Mouse (Mus musculus): ENCODE measurements around the gene Nrxn3. TPM values are rescaled to one million over a fixed set of nuclear protein-coding genes. Genes with fewer than 3 reads are reported as not detected.
A peak's percentile ranks its signal among the peaks of the same experiment; 100 is the strongest.

The Nrxn3 gene
- polyA plus RNA-seq, 1 experiment from 2014 or later = 4.4 TPM

- H3K27ac ChIP-seq (replicated peaks) = no peak overlapping the region
- no peak overlapping the region for H3K4me3 ChIP-seq
- H3K9me3 ChIP-seq = no peaks in the 10 kb centered on the region
- 90% methylated on average over 3 of the region's 3 CpGs for WGBS
- H3K36me3 ChIP-seq (replicated peaks) = no peaks in the 10 kb centered on the region
- H3K27me3 ChIP-seq (replicated peaks; ENCODE audit: low read depth, poor library complexity, severe bottlenecking) = no peaks in the 10 kb centered on the region
- DNase-seq (ENCODE audit: low spot score) = no peak
- peaks cover 26% of the 10 kb centered on the region for H3K4me1 ChIP-seq
Observed at GRCm38 (mm10) chr12:89284412-89284811, 561.7 kb downstream of the Nrxn3 start.

DNA sequence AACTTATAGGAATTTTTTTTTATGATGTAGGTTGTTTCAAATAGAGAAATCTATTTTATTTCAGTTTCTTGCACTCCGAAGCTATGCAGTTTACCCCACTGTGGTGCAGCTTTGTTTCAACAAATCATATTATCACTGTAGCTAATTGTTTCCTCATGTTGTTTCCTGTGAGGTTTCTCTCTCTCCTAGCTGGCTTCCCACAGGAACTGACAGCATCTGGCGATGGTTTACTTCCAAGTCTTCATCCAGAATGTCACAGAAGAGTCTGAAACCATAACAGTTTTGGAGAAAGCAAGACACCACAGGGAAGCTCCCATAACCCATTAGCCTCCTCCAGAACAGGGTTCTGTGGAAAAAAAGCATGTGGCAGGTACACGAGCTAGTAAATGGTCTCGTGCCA lies 564.4 kb downstream of the Nrxn3 start:
- peaks cover 39% of the 10 kb centered on the region for H3K4me1 ChIP-seq
- no peaks in the 10 kb centered on the region for H3K36me3 ChIP-seq (replicated peaks)
- no peaks in the 10 kb centered on the region for H3K27me3 ChIP-seq (replicated peaks; ENCODE audit: low read depth, poor library complexity, severe bottlenecking)
- H3K4me3 ChIP-seq = no peak overlapping the region
- peak; percentile 40 for DNase-seq (ENCODE audit: low spot score)
- no peaks in the 10 kb centered on the region for H3K9me3 ChIP-seq
- no peak overlapping the region for H3K27ac ChIP-seq (replicated peaks)
- 40% methylated on average over 4 of the region's 4 CpGs for WGBS

GRCm38 (mm10) chr12:89289589-89290274 lies 567.1 kb downstream of the Nrxn3 start:
- WGBS = 70% methylated on average over 4 of the region's 4 CpGs
- no peak overlapping the region for H3K4me3 ChIP-seq
- H3K27me3 ChIP-seq (replicated peaks; ENCODE audit: low read depth, poor library complexity, severe bottlenecking) = no peaks in the 10 kb centered on the region
- H3K27ac ChIP-seq (replicated peaks) = no peak overlapping the region
- H3K36me3 ChIP-seq (replicated peaks) = no peaks in the 10 kb centered on the region
- H3K9me3 ChIP-seq = no peaks in the 10 kb centered on the region
- no peak for DNase-seq (ENCODE audit: low spot score)
- peaks cover 32% of the 10 kb centered on the region for H3K4me1 ChIP-seq

DNA sequence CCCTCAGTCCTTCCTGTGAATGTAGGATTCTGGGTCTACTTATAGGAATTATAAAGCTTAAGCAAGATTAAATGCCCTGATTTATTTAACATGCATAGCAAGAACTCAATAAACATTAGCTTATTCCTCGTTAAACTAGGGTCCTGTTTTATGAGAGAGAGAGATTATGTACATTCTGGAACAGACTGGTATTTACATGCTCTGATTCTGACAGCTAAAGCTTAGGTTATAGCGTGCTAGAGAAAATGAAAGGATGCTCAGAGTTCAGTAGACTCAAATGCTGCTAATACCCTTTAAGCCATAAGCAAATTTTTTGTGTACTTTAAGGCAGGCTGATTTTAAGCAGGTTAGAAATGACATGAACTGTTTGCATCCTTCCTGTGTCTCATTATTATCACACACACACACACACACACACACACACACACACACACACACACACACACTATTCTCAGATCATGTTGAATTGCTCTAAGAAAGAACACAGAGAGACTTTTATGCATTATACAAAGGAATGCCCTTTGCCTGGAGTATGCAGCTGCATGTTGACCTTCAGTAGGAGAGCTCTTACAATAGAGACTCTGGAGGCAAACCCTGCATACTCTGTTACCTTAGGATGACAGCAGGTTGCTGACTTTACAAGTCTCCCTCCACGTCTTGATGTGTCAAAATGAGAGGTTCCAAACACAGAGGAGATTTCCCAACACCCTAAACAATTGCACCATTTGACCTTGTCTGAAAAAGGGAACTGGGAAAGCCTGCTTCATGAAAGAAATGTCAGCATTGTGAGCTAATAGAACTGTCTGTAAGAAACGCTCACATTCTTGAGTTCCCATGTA lies 568.3 kb downstream of the Nrxn3 start:
- Histone ChIP-seq H3K4me3 (no peak overlapping the region), H3K27ac (replicated peaks) (no peak overlapping the region), H3K9me3 (no peaks in the 10 kb centered on the region), H3K4me1 (peaks cover 27% of the 10 kb centered on the region), H3K36me3 (replicated peaks) (no peaks in the 10 kb centered on the region), H3K27me3 (replicated peaks; ENCODE audit: low read depth, poor library complexity, severe bottlenecking) (no peaks in the 10 kb centered on the region)
- DNase-seq (ENCODE audit: low spot score) = peak; percentile 14
- WGBS = 50% methylated on average over 4 of the region's 4 CpGs

- H3K27me3 ChIP-seq (replicated peaks; ENCODE audit: low read depth, poor library complexity, severe bottlenecking) = no peaks in the 10 kb centered on the region
- no peaks in the 10 kb centered on the region for H3K4me1 ChIP-seq
- 42% methylated on average over 4 of the region's 4 CpGs for WGBS
- no peak overlapping the region for H3K4me3 ChIP-seq
- peak; percentile 82 for DNase-seq (ENCODE audit: low spot score)
- no peaks in the 10 kb centered on the region for H3K36me3 ChIP-seq (replicated peaks)
- no peaks in the 10 kb centered on the region for H3K9me3 ChIP-seq
- no peak overlapping the region for H3K27ac ChIP-seq (replicated peaks)
Observed at GRCm38 (mm10) chr12:89302011-89302410, 579.3 kb downstream of the Nrxn3 start.

- Histone ChIP-seq H3K36me3 (replicated peaks) (no peaks in the 10 kb centered on the region), H3K27me3 (replicated peaks; ENCODE audit: low read depth, poor library complexity, severe bottlenecking) (no peaks in the 10 kb centered on the region), H3K4me3 (no peak overlapping the region), H3K4me1 (no peaks in the 10 kb centered on the region), H3K27ac (replicated peaks) (no peak overlapping the region), H3K9me3 (no peaks in the 10 kb centered on the region)
- DNase-seq (ENCODE audit: low spot score) = no peak
- WGBS = 84% methylated on average over 1 of the region's 1 CpGs
Observed at GRCm38 (mm10) chr12:89310200-89310599, 587.5 kb downstream of the Nrxn3 start.

GRCm38 (mm10) chr12:89312586-89312985 lies 589.9 kb downstream of the Nrxn3 start:
- Histone ChIP-seq H3K4me3 (no peak overlapping the region), H3K9me3 (no peaks in the 10 kb centered on the region), H3K4me1 (no peaks in the 10 kb centered on the region), H3K27me3 (replicated peaks; ENCODE audit: low read depth, poor library complexity, severe bottlenecking) (no peaks in the 10 kb centered on the region), H3K27ac (replicated peaks) (no peak overlapping the region), H3K36me3 (replicated peaks) (no peaks in the 10 kb centered on the region)
- WGBS = 47% methylated on average over 1 of the region's 1 CpGs
- DNase-seq (ENCODE audit: low spot score) = peak; percentile 37

DNA sequence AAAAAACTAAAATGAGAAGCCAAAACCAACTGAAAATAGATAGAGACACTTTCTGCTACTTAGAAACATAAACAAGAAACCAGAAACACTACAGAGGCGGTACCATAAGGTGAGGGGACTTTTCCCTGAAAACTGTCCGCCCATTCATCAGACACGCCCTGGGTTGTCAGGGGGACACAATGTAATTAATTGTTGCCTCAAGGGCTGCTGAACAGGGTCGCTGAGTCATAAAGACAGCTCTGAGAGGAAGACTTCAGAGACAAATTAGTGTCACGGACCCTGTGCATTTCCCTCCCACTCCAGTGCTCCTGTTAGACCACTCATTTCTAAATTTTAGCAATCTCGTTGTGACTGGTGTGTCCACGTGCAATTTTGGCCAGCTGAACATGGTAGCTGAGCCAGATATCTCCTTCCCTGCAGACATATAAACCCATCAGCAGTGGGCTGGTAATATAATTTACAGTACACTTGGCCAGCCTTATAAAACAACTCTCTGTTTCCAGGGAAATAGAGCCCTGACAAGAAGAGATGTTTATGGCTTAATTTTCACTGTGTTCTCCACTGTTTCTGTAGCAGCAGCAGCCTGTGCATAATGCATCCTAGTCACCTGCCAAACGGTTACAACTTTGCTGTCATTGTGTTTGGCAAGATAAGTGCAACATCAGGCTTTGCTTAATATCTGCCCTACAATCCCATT lies 603.3 kb downstream of the Nrxn3 start:
- no peaks in the 10 kb centered on the region for H3K9me3 ChIP-seq

GRCm38 (mm10) chr12:89331474-89332263 lies 609.0 kb downstream of the Nrxn3 start:
- Histone ChIP-seq H3K4me3 (no peak overlapping the region), H3K27ac (replicated peaks) (no peak overlapping the region), H3K4me1 (no peaks in the 10 kb centered on the region), H3K9me3 (no peaks in the 10 kb centered on the region), H3K27me3 (replicated peaks; ENCODE audit: low read depth, poor library complexity, severe bottlenecking) (no peaks in the 10 kb centered on the region), H3K36me3 (replicated peaks) (no peaks in the 10 kb centered on the region)
- no peak for DNase-seq (ENCODE audit: low spot score)
- WGBS = 94% methylated on average over 3 of the region's 3 CpGs

More for the DNA sequence above, 603.3 kb downstream of the Nrxn3 start:
- DNase-seq (ENCODE audit: low spot score) = no peak
- 39% methylated on average over 8 of the region's 8 CpGs for WGBS
- Histone ChIP-seq H3K27me3 (replicated peaks; ENCODE audit: low read depth, poor library complexity, severe bottlenecking) (no peaks in the 10 kb centered on the region), H3K4me3 (no peak overlapping the region), H3K4me1 (peaks cover 2% of the 10 kb centered on the region; the same call in 1 of the 2 replicates), H3K27ac (replicated peaks) (no peak overlapping the region), H3K36me3 (replicated peaks) (no peaks in the 10 kb centered on the region)

DNA sequence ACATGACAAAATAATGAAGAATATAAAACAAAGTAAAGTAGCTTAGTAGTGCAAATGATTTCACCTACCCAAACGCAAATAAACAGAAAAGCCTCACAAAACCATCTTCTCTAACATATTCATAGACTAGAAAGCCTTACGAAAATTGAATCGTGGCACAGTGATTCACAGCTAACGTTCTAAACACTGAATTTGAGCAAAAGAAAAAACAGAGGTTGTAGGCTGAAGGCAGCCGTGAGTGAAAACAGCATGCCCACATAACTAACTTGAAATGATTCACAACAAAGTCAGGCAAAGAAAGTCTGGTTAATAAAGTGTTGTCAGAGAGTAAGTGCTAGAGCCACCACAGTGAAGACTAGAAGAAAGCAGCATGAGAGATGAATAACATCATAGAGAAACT lies 610.8 kb downstream of the Nrxn3 start:
- Histone ChIP-seq H3K4me3 (no peak overlapping the region), H3K4me1 (no peaks in the 10 kb centered on the region), H3K27me3 (replicated peaks; ENCODE audit: low read depth, poor library complexity, severe bottlenecking) (no peaks in the 10 kb centered on the region), H3K36me3 (replicated peaks) (no peaks in the 10 kb centered on the region), H3K27ac (replicated peaks) (no peak overlapping the region), H3K9me3 (no peaks in the 10 kb centered on the region)
- DNase-seq (ENCODE audit: low spot score) = no peak
- WGBS = 89% methylated on average over 5 of the region's 5 CpGs

DNA sequence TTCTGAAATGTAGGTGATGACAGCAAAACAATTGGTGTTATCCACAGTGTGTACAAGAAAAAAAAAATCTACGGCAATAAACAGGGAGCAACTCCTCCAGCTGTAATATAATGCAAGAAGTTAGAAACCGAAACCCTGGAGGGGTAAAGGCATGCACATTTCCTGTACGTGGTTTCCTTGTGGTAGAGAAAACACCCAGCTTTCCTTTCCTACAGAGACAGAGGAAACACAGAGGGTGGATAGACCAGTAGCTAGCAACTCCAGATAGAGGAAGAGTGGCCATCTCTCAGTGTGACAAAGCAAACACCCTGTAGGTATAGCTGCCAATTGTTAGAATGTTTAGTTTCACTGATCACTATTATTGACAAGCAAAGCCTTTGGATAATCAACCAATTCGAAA lies 642.2 kb downstream of the Nrxn3 start:
- H3K27ac ChIP-seq (replicated peaks) = no peak overlapping the region
- no peak overlapping the region for H3K4me3 ChIP-seq
- H3K27me3 ChIP-seq (replicated peaks; ENCODE audit: low read depth, poor library complexity, severe bottlenecking) = no peaks in the 10 kb centered on the region
- DNase-seq (ENCODE audit: low spot score) = no peak
- no peaks in the 10 kb centered on the region for H3K36me3 ChIP-seq (replicated peaks)
- no peaks in the 10 kb centered on the region for H3K4me1 ChIP-seq
- H3K9me3 ChIP-seq = no peaks in the 10 kb centered on the region
- WGBS = 62% methylated on average over 4 of the region's 4 CpGs

- WGBS = 41% methylated on average over 1 of the region's 1 CpGs
- no peak for DNase-seq (ENCODE audit: low spot score)
- Histone ChIP-seq H3K4me3 (no peak overlapping the region), H3K27ac (replicated peaks) (no peak overlapping the region), H3K27me3 (replicated peaks; ENCODE audit: low read depth, poor library complexity, severe bottlenecking) (no peaks in the 10 kb centered on the region), H3K4me1 (no peaks in the 10 kb centered on the region), H3K9me3 (no peaks in the 10 kb centered on the region), H3K36me3 (replicated peaks) (no peaks in the 10 kb centered on the region)
Observed at GRCm38 (mm10) chr12:89369939-89370338, 647.3 kb downstream of the Nrxn3 start.

Measured in embryonic facial prominence, embryonic 10.5 days (tissue).